In the genomic region with DNA sequence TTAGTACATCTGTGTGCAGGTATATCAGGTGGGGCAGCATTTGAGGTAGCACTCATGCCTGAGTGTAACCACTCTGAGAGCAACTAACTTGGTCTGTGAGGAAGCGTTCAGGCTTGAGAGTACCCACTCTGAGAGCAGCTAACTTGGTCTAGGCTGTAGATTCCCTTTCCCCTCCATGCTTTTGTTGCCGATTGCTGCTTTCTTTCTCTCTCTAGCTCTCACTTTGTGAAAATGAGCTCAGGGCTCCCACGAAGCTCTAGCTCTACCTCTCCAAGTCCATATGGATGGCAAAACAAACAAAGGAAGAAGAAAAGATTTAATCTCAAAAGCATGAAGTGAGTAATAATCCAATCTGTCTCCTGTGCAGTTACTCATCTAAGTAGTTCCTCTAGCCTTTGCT, we compare ENCODE assay signal across 9 mouse cellular contexts.
DNase-seq lines count a peak whose midpoint lies in the region; ATAC-seq lines count a peak whose summit lies in the region.
"Had no signal": no experiment of that assay in that cellular context is flagged by ENCODE, and none has a peak within 500 bp of the region (broad histone marks: within the 10 kb centered on the region; RNA-seq: fewer than 3 reads in every experiment).

No protein-coding gene starts in this region.

- no peak overlapping the region for H3K27ac ChIP-seq in embryonic facial prominence, embryonic 13.5 days
- H3K27ac ChIP-seq in limb, embryonic 12.5 days: no peak overlapping the region
- H3K27ac ChIP-seq: intestine, embryonic 15.5 days had no signal

- H3K9ac ChIP-seq in embryonic facial prominence, embryonic 13.5 days: no peak overlapping the region
- H3K9ac ChIP-seq in limb, embryonic 12.5 days (replicated peaks): no peak overlapping the region
- H3K9ac ChIP-seq: intestine, embryonic 15.5 days had no signal

- no peaks in the 10 kb centered on the region for H3K36me3 ChIP-seq in embryonic facial prominence, embryonic 13.5 days
- H3K36me3 ChIP-seq in limb, embryonic 12.5 days: no peaks in the 10 kb centered on the region
- H3K36me3 ChIP-seq: intestine, embryonic 15.5 days had no signal

- peak; percentile 37 for DNase-seq in layer of hippocampus, adult 11-12 months (ENCODE audit: low spot score)
- DNase-seq in layer of hippocampus, postnatal 36 days: no peak
- no peak for DNase-seq in adrenal gland, postnatal 36 days
- no peak for DNase-seq in layer of hippocampus, postnatal 25 days (ENCODE audit: extremely low spot score in 1 of 2, low spot score in 1 of 2)
- DNase-seq: cerebellum, adult 9-11 months had no signal

- H3K4me1 ChIP-seq in embryonic facial prominence, embryonic 13.5 days: peaks cover 6% of the 10 kb centered on the region
- H3K4me1 ChIP-seq in limb, embryonic 12.5 days (replicated peaks): no peaks in the 10 kb centered on the region; the same call in none of the 2 replicates
- H3K4me1 ChIP-seq: intestine, embryonic 15.5 days had no signal

- ATAC-seq in activated CD4-positive, CD25-positive, alpha-beta regulatory T cell, adult 4 months: peak; percentile 65
- ATAC-seq in embryonic facial prominence, embryonic 13.5 days (ENCODE audit: insufficient number of reproducible peaks, insufficient read depth, low FRiP score, low TSS enrichment, low read depth): no peak
- no peak for ATAC-seq in limb, embryonic 12.5 days (ENCODE audit: insufficient number of reproducible peaks, insufficient read depth, low FRiP score, low TSS enrichment, low read depth)
- ATAC-seq: intestine, embryonic 15.5 days had no signal

- WGBS in embryonic facial prominence, embryonic 13.5 days: 46% methylated on average over 3 of the region's 3 CpGs
- 60% methylated on average over 3 of the region's 3 CpGs for whole genome bisulfite sequencing in limb, embryonic 12.5 days

- peak overlapping the region; percentile 21 for H3K4me3 ChIP-seq in embryonic facial prominence, embryonic 13.5 days
- H3K4me3 ChIP-seq in limb, embryonic 12.5 days (replicated peaks): peak overlapping the region; percentile 27
- H3K4me3 ChIP-seq: intestine, embryonic 15.5 days had no signal

- no peaks in the 10 kb centered on the region for H3K9me3 ChIP-seq in embryonic facial prominence, embryonic 13.5 days
- H3K9me3 ChIP-seq in limb, embryonic 12.5 days: no peaks in the 10 kb centered on the region
- H3K9me3 ChIP-seq: intestine, embryonic 15.5 days had no signal

- H3K27me3 ChIP-seq in embryonic facial prominence, embryonic 13.5 days: no peaks in the 10 kb centered on the region
- H3K27me3 ChIP-seq in limb, embryonic 12.5 days: no peaks in the 10 kb centered on the region
- H3K27me3 ChIP-seq: intestine, embryonic 15.5 days had no signal

- H3K4me2 ChIP-seq in embryonic facial prominence, embryonic 13.5 days: peak overlapping the region; percentile 16
- H3K4me2 ChIP-seq in limb, embryonic 12.5 days: peak overlapping the region; percentile 7; the same call in 1 of the 2 replicates
- H3K4me2 ChIP-seq: intestine, embryonic 15.5 days had no signal
